Mouse (Mus musculus) G1E (cell line): Measurements from ENCODE around the gene Ntrk3. TPM values are rescaled to one million over a fixed set of nuclear protein-coding genes. Genes with fewer than 3 reads are reported as not detected.

Experiments used
- ATAC-seq: 2 replicates; pipeline ENCODE4 v1.8.0; 2016; ENCODE audit warnings: mild to moderate bottlenecking; ENCODE audit not compliant: insufficient number of reproducible peaks, poor library complexity, low FRiP score, severe bottlenecking; ENCODE audit errors: extremely low read depth
- DNase-seq: peaks from one replicate; pipeline ENCODE4 v3.0.0; 2012; ENCODE audit warnings: low spot score
- H3K27me3 ChIP-seq: 2 replicates; pipeline ENCODE4 v1.6.1; 2012; ENCODE audit warnings: mild to moderate bottlenecking, low read length, inconsistent platforms; ENCODE audit not compliant: insufficient read depth
- H3K36me3 ChIP-seq: replicated peaks from 2 replicates; pipeline ENCODE3; 2012; ENCODE audit warnings: mild to moderate bottlenecking, inconsistent platforms
- H3K4me1 ChIP-seq: 2 replicates; pipeline ENCODE4 v1.6.1; 2012; ENCODE audit warnings: low read depth, low read length, inconsistent platforms, mixed read lengths; ENCODE audit not compliant: insufficient read depth
- H3K4me3 ChIP-seq: 2 replicates; pipeline ENCODE4 v1.5.1; 2012; ENCODE audit warnings: low read depth, mild to moderate bottlenecking, inconsistent platforms, low read length, moderate library complexity, mixed read lengths
- H3K9me3 ChIP-seq: replicated peaks from 2 replicates; pipeline ENCODE4 v1.6.1; 2012; ENCODE audit warnings: inconsistent platforms
- CTCF ChIP-seq: IDR thresholded peaks from 2 replicates; pipeline ENCODE4 v1.5.1; 2012; ENCODE audit warnings: low read depth, low read length, inconsistent platforms, mixed read lengths
- GATA1 ChIP-seq: IDR thresholded peaks from 2 replicates; pipeline ENCODE4 v1.6.1; 2012; ENCODE audit warnings: borderline replicate concordance, low read length, inconsistent platforms, mixed read lengths
- GATA2 ChIP-seq: IDR thresholded peaks from 2 replicates; pipeline ENCODE4 v1.6.1; 2012; ENCODE audit warnings: low read depth, low read length, inconsistent platforms, borderline replicate concordance
- POLR2AphosphoS5 ChIP-seq: IDR thresholded peaks from 2 replicates; pipeline ENCODE4 v1.6.1; 2012; ENCODE audit warnings: low read depth, low read length, inconsistent platforms; ENCODE audit not compliant: insufficient replicate concordance
- TAL1 ChIP-seq: conservative IDR thresholded peaks from 2 replicates; pipeline ENCODE4 v1.6.1; 2012; ENCODE audit warnings: low read depth, low read length, inconsistent platforms, mixed read lengths
- polyA plus RNA-seq: library from polyadenylated mRNA; stranded (reverse); fragments of >175 nt; gene quantifications from 2 replicates; pipeline ENCODE4 v1.2.3, GENCODE M21; 2012
- total RNA-seq, 2 experiments: library from RNA; stranded (forward) in 1 of 2; stranded (reverse) in 1 of 2; fragments of 200-1000 nt in 1 of 2; fragments of >200 nt in 1 of 2; fragmentation: Nextera tagmentation in 1 of 2; gene quantifications; 2 replicates each; pipeline ENCODE4 v1.2.3; 2014 to 2017

Gene Ntrk3
- total and polyA plus RNA-seq, 3 experiments, result 0.27 TPM; not detected in 2

DNA sequence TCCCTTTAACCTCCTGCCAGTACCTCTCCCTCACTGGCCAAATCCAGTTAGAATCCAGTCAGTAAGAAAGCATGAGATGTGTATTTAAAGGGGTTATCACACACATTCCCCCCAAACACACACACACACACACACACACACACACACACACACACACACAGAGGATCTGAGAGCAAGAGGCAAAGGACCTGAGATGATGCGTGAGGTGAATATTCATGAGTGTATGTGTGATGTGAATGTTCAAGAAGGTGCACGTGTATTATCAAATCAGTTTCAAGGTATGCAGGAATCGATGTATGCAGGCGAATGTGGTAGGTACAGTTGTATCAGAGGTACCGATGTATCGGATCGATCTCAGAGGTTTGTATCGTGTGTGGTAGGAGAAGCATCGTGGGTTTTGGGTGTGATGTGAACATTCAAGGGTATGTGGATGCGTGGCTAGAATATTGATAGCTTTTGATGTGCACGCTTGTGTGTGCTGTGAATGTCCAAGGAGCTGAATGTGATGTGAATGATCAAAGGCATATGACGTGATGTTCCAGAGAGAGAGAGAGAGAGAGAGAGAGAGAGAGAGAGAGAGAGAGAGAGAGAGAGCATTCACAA is 30.2 kb upstream of the Ntrk3 start:
- Histone ChIP-seq H3K9me3 (no peaks in the 10 kb centered on the region), H3K27me3 (peaks cover 7% of the 10 kb centered on the region)

DNA sequence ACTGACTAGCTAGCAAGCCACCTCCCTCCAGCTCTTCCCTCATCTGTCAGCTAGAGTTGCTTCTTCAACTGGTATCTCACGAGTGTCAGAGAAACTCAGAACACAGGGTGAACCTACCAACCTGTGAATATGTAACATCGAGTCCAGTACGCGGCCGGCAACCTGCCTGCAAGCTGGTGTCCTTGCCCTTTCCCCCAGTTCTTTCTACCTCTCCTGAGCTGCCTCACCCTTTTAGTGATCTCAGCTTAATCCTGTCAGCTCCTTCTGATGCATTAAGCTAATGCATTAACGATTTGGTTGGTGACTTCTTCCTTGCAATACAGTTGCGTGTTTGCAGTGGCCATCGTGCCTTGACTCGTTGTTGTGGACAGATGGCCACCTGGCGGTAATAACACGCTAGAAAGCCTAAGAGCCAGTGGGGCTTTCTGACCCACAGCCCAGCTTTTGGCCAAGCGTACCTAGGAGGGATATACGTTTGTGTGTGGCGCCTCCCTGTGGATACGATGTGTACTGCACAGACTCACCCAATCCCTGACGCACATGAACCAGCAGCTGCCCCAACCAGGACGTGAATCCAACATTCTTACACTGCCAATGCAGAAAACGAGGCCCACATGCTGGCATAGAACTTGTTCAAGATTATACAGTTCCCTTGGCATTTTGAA is 28.3 kb upstream of the Ntrk3 start:
- Histone ChIP-seq H3K4me3 (no peak overlapping the region), H3K36me3 (no peaks in the 10 kb centered on the region), H3K4me1 (0 out of 2 replicates have a peak, but pooled peaks cover 2% of the 10 kb centered on the region), H3K9me3 (no peaks in the 10 kb centered on the region), H3K27me3 (peaks cover 7% of the 10 kb centered on the region)
- no peak for DNase-seq
- peak; percentile 63; the same call in 1 of the 2 replicates for TF ChIP-seq CTCF
- no peak for TF ChIP-seq TAL1
- no peak for TF ChIP-seq GATA2
- no peak for TF ChIP-seq GATA1
- no peak for ATAC-seq

More for the DNA sequence above, 30.2 kb upstream of the Ntrk3 start:
- no peak for DNase-seq
- Histone ChIP-seq H3K4me1 (0 out of 2 replicates have a peak, but pooled peaks cover 2% of the 10 kb centered on the region), H3K36me3 (peaks cover 6% of the 10 kb centered on the region), H3K4me3 (no peak overlapping the region)
- no peak for TF ChIP-seq GATA2
- TF ChIP-seq GATA1, result no peak
- no peak for ATAC-seq

DNA sequence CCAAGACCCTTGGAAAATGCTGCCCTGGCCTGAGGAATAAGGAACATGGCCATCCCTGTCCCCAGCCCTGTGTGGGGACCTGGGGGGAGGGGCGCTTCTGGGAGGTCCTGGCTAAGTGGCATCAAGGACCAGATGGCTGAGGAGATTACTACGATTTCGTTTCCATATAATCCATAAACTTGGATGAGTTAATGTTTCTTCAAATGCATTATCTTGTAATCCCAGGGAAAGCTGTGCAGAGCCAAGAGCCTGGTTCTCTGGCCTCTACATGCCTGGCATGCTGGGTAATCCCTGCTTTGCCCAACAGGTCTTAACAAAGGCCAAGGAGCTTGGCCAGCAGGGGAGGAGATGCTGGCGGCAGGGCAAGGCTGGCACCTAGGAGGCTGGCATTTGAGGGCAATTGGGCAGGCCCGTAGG is 27.4 kb upstream of the Ntrk3 start:
- H3K4me3 ChIP-seq, result no peak overlapping the region
- ATAC-seq, result no peak
- H3K4me1 ChIP-seq, result 0 out of 2 replicates have a peak, but pooled peaks cover 2% of the 10 kb centered on the region
- H3K27me3 ChIP-seq, result peaks cover 7% of the 10 kb centered on the region
- H3K9me3 ChIP-seq, result no peaks in the 10 kb centered on the region
- no peaks in the 10 kb centered on the region for H3K36me3 ChIP-seq
- no peak for TF ChIP-seq CTCF
- TF ChIP-seq TAL1, result no peak
- TF ChIP-seq GATA1, result no peak
- TF ChIP-seq POLR2AphosphoS5, result no peak
- TF ChIP-seq GATA2, result no peak
- DNase-seq, result no peak

DNA sequence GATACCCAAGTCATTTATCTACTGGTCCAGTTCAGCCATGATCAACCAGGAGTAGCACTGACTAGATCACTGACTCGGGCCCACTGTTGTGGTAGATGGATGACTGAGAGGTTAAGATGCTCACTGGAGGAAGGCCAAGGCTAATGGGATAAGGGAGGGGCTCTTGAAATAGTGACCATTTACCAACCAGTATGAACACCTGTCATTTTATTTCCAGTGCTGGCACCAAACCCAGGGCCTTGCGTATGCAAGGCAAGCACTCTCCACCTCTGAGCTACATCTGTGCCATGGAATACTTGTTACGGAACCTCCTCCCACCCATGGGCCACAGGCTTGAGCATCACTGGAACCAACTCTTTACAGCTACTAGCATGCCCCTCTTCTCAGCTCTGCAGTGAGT is 26.0 kb upstream of the Ntrk3 start:
- no peaks in the 10 kb centered on the region for H3K36me3 ChIP-seq
- H3K4me3 ChIP-seq, result no peak overlapping the region
- no peaks in the 10 kb centered on the region for H3K9me3 ChIP-seq
- 0 out of 2 replicates have a peak, but pooled peaks cover 2% of the 10 kb centered on the region for H3K4me1 ChIP-seq
- DNase-seq, result no peak
- no peak for ATAC-seq
- TF ChIP-seq GATA2, result no peak
- no peak for TF ChIP-seq TAL1
- no peak for TF ChIP-seq POLR2AphosphoS5
- no peak for TF ChIP-seq GATA1
- no peak for TF ChIP-seq CTCF
- H3K27me3 ChIP-seq, result peaks cover 11% of the 10 kb centered on the region

DNA sequence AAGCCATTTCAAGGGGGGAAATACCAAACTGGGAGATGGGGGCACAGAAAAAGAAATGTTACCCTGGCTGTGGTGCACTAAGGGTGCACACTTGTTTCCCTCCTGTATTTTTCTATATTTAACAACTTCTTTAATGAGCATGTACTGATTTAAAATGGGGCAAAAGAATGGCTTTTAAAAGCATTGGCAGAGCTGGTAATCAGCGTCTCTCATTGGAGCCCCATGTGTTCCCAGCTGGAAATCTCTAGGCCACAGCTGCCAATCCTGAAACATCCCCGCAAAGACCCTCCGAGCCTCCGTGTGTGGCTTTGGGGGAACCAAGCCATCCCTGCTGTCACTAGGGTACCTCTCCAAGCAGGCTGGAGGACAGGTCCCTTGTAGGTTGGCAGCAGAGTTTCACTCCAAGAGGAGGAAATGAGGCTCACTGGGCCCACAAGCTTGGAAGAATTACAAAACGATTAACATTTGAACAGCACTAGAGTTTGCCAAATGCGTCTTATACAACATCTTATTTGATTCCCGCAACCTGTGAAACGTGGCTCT is 16.7 kb upstream of the Ntrk3 start:
- no peak overlapping the region for H3K4me3 ChIP-seq
- no peaks in the 10 kb centered on the region for H3K4me1 ChIP-seq
- ATAC-seq (no peak), DNase-seq (no peak)
- H3K9me3 ChIP-seq, result no peaks in the 10 kb centered on the region
- peaks cover 16% of the 10 kb centered on the region for H3K27me3 ChIP-seq
- TF ChIP-seq GATA1, result no peak
- no peak for TF ChIP-seq CTCF
- H3K36me3 ChIP-seq, result no peaks in the 10 kb centered on the region

DNA sequence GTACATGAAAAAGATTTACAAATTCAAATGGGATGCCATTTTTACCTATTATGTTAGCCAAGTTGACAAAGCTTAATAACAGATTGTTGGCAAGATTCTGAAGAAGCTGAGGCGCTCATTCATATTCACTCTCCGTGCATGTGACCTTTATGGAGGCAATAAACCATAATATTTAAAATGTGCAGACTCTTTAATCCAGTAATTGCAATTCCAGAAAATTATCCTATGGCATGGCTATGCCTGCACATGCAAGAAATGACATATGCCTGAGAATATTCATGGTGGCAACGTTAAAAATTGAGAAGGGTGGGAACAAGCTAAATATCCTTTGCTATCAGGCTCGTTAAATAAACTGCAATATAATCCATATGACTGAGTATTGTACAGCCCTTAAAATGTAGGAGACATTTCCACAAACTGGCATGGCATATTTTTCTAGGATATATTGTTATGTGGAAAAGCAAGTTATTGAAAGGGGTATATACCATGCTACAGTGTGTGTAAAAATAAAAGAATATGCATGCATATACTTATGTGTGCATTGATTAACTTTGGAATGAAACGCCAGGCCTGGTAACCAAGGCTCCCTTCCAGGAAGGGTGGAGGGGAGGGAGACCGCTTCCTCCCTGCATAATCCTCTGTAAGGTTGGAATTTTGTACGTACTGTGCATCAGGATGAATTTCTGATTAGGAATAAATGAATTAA is 16.1 kb upstream of the Ntrk3 start:
- Histone ChIP-seq H3K27me3 (peaks cover 14% of the 10 kb centered on the region), H3K4me1 (no peaks in the 10 kb centered on the region), H3K4me3 (no peak overlapping the region), H3K9me3 (no peaks in the 10 kb centered on the region), H3K36me3 (no peaks in the 10 kb centered on the region)
- no peak for TF ChIP-seq TAL1
- no peak for TF ChIP-seq CTCF
- TF ChIP-seq POLR2AphosphoS5, result no peak
- no peak for TF ChIP-seq GATA1
- TF ChIP-seq GATA2, result no peak
- DNase-seq (no peak), ATAC-seq (no peak)
